Mouse (Mus musculus) c-Kit-positive CD71-positive TER-119-negative erythroid progenitor cells, embryonic 14.5 days (primary cell): Measurements from ENCODE around the gene Cyp46a1.

Experiments
- DNase-seq: peaks from one replicate; pipeline ENCODE4 v3.0.0-alpha.2; 2013; ENCODE audit warnings: low read depth

Gene Cyp46a1

GRCm38 (mm10) chr12:108333895-108334445, at the start of gene Cyp46a1:
Gene Cyp46a1, plus strand, starts transcription at chr12:108334381.
- peak; percentile 91 for DNase-seq

GRCm38 (mm10) chr12:108284455-108285224, 49.5 kb upstream of the Cyp46a1 start:
- DNase-seq: no peak

- DNase-seq: no peak
Observed at GRCm38 (mm10) chr12:108285225-108286011, 48.8 kb upstream of the Cyp46a1 start.

GRCm38 (mm10) chr12:108286381-108286780, 47.8 kb upstream of the Cyp46a1 start:
- DNase-seq: no peak

DNA sequence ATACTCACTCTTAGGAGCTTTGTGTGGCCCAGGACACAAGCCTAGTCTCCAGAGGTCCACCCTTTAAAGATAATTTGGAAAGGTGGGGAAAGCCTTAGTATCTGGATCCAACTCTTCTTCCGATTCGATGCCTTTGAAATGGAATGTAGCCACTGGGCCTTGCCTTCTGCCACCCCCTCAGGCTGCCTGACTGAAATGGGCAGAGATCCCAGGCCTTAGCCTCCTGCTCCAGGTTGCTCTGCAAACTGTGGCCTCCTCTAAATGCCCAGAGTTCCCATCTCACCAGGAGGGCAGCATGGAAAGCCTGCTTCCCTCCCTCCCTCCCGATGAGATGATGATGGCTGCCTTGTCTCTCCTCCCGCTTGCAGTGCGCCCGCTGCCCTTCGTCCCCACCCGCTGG, 47.2 kb upstream of the Cyp46a1 start:
- DNase-seq: no peak

DNA sequence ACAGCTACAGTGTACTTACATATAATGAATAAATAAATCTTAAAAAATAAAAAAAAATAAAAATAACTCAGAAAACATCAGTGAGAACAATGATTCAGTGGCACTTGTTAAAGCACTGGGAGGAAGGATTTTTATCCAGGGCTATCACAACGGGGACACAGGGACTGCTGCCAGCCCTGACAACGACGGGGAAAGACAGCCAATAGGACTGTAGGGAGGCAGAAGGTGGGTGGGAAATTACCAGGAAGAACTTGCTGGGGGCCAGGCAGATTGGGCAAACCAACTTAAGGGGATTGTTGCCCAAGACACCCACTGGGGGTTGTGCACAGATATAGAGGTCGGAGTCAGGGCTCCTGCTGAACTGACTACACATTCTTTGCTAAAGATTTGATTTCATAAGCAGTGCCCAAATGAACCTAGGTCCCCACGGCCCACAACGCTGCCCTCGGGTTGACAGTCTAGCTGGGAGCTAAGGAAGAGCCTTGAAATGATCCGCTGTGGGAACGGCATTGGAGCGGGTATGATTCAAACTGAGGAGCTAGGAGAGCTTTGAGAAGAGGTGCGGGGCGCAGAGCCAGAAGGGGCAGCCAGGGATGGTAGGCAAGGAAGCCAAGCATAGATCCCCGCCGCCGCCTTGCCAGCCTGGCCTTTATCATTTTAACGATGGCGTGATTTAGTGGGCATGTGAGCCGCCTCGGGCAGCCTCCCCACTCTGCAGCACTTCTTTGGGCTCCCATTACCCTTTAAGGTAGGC, 45.9 kb upstream of the Cyp46a1 start:
- DNase-seq: no peak

DNA sequence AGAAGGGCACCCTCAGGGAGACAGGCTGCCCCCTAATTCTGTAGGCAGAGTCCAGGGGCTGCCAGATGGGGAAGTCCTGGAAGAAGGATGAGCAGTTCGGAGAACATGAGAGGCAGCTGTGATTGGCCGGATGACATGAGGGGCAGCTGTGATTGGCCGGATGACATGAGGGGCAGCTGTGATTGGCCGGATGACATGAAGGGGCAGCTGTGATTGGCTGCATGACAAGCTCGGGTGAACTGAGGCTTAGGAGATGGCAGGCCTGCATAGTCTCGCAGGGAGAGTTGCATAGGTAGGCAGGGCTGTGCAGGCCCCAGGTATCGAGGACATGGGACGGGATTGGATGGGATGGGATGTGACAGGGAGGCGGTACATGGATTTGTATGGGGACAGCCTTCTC, 41.8 kb upstream of the Cyp46a1 start:
- no peak for DNase-seq

- DNase-seq: no peak
Observed at GRCm38 (mm10) chr12:108292957-108293356, 41.2 kb upstream of the Cyp46a1 start.

DNA sequence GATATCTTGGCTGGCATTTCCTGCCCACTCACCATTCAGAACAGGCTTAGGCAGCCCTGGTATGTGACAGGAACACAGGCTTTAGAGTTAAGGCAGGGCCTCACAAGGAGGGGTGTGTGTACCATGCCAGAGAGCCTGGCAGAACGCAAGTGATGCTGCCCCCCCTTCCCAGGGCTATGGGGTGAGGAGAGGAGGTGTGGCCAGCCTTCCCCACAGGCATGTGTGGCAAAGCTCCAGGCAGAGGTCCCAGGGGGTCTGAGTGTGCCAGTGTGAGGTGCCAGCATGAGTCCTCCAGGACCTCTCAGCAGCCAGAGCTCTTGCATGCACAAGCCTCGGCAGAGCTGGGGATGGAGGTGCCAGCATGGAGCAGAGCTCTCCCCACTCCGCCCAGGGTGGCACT, 39.6 kb upstream of the Cyp46a1 start:
- no peak for DNase-seq

- no peak for DNase-seq
Observed at GRCm38 (mm10) chr12:108297033-108297432, 37.1 kb upstream of the Cyp46a1 start.

DNA sequence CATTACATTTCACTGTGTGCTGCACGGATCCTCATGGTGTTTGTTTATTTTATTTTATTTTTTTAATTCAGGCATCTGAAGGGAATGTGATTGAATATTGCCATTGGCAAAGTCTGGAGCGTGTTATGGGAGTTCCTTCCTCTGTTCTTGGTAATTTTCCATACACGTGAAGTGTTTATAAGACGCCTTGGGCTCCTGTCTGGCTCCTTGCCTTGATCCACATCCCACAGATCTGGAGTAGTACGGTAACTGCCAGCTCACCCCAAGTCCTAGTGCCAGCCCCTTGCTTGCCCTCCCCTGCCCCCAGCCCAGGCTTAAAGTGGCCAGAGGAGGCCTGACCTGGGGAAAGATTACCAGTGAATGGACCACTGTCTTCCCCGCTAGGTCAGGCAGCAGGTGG, 33.2 kb upstream of the Cyp46a1 start:
- no peak for DNase-seq

GRCm38 (mm10) chr12:108303778-108304365, 30.3 kb upstream of the Cyp46a1 start:
- no peak for DNase-seq

DNA sequence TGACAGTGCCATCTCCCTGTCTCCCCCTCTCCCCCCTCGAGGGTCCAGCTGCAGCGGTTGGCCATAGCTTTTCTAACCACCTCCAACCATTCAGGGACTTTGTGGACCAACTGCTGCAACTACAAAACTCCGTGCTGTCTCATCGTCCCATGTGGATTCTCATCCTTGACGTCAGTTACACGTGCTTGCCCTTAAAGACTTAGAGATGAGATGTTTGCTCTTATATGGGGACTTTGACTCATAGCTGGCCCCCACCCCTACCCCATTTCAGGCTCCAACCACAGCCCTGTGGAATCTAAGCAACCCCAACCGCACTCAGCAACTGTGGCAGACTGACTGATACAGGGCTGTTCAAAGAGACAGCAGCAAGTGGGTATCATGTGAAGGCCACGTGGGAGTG, 29.0 kb upstream of the Cyp46a1 start:
- no peak for DNase-seq

DNA sequence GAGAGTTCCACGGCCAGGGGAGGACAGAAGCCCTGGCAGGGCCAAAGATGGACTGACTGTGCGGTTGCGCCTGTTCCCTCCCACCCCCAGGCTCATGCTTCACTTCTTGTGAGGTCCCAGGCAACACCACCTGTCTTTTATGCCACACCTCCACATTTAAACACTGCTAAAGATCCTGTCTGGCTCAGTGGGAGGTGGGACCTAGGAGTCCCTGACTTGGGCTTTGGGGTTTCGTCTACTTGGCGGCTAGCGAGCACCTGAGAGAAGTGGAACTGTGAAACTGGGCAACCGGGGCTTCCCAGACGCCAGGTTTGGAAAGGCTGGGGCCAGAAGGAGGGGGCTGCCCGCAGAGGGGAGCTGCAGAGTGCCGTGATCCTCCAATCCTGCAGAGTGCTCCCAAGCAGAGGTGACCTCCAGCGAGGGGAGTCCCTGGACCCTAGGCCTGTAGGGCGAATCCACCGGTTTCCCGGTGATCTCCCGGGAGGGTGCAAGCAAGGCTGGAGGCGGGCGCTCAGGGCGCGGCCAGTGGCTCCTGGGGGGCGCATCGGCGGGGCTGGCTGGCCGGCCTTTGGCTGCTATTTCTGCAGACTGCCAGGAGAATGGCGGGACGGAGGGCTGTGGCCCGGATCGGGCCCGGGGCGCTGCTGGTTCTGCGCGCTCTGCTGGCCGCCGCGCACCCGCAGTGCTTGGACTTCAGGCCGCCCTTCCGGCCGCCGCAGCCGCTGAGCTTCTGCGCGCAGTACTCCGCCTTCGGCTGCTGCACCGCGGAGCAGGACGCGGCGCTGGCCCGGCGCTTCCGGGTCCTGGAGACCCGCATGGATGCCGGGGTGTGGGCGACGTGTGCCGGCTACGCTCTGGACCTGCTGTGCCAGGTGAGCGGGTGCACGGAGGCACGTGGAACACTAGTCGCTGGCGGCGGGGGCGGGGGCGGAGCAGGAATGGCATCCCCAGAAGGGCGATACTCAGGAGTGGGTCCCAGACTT, 28.1 kb upstream of the Cyp46a1 start, which contains the start of gene Hhipl1:
TSS of gene Hhipl1 (plus strand) at position 459 of the 983 bp plus-strand sequence.
- DNase-seq: no peak

DNA sequence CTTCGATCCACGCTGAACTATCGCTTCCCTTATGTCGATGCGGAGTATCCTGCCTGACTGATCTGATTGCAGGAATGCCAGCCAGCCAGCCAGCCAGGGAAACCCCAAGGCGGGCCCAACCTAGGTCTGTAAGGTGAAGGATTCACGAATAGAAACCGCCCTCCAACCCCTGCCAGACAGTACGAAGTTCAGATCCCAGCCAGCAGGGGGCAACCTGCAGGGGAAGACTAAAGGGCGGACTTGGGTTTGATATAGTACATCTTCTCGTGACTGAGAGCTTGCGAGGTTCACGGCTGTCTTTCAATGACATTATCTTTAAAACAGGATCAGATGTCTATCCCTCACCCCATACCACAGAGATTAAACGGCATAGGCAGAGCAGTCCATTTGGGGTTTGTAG, 26.6 kb upstream of the Cyp46a1 start:
- peak; percentile 29 for DNase-seq

- DNase-seq: no peak
Observed at GRCm38 (mm10) chr12:108308363-108308856, 25.8 kb upstream of the Cyp46a1 start.

GRCm38 (mm10) chr12:108309116-108309794, 24.9 kb upstream of the Cyp46a1 start:
- DNase-seq: no peak

DNA sequence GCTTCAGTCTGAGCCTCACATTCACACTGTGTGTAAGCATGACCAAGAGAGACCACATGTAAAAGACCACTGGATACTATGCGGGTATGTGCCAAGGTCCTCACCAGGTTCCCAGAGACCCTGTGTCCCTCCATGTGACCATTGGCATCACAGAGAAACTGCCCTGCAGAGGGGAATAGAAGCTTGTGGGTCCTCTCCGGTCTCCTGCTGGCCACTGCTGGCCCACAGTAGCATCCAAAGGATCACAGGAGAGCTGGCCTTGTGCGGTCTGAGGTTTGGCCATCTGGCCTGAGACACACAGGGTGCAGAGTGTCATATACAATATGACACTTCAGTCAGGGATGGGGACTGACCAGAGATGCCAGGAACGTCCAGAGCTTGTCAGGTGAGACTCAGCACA, 24.1 kb upstream of the Cyp46a1 start:
- no peak for DNase-seq

DNA sequence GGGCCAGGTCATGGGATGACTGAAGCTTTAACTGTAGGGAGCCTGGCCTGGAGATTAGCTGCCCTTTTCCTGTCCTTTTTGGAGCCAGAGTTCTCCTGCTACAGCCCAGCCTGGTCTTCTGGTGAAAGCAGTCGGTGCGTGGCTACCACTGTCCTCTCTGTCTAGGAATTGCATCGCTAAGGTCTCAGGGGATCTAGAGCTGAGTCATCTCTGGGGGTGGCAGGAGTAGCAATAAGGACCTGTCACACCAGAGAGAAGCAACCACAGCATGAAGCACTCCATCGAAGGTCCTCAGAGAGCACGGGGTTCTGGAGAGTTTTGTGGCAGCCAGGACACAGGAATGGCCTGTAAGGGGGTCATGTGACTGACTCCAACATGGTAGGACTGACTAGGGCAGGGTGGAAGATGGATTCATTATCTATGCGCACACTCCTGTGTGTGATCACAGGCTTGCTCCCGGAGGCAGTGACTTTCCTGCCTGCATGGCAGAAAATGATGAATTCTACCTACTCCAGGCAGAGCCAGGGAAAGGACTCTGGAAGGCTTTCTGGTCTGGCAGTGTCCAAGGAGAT, 23.6 kb upstream of the Cyp46a1 start:
- DNase-seq: no peak
